Mouse (Mus musculus) brain, embryonic 14.5 days (tissue): ENCODE measurements at regions not wholly inside any gene's neighbourhood (a gene's known extent, or its start where the extent isn't known, plus 50 kb on each side); places are given as distances from the start of the nearest gene placed in this dataset.

Source experiments
- CTCF ChIP-seq: fragments of 200-500 bp; IDR thresholded peaks from 2 replicates; pipeline ENCODE4 v1.5.1; 2012; ENCODE audit warnings: inconsistent platforms, mild to moderate bottlenecking, moderate library complexity, borderline replicate concordance; ENCODE audit not compliant: insufficient read depth, insufficient read length; ENCODE audit errors: extremely low read depth
- POLR2A ChIP-seq: fragments of 200-500 bp; IDR thresholded peaks from 2 replicates; pipeline ENCODE4 v1.6.1; 2012; ENCODE audit warnings: mild to moderate bottlenecking, inconsistent platforms, borderline replicate concordance; ENCODE audit not compliant: poor library complexity, insufficient read depth, insufficient read length, severe bottlenecking; ENCODE audit errors: extremely low read depth

DNA sequence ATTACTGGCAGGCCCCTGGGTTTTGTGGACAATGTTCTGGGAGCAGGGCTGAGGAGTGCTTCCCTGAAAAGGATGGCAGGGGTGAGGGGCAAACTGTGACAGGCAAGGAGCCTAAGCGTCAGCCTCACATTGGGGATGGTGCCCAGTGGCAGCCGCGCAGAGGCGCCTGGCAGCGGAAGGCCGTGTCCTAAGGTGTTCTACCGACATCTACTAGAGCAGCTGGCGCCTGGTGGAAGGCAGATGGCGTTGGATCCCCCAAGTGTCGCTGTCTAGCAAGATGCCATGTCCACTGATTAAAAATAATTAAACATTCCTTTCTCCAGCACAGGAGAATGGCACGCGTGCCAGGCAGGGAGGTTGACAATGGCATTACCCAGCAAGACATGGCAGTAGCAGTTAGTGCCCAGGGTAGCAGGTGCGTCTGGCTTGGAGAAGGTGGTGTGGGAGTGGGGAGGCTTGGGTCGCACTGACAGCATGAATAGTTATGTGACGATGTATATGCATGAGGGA lies 330.3 kb downstream of the Ttll7 start:
- no peak for TF ChIP-seq POLR2A
- TF ChIP-seq CTCF: no peak
